Mouse (Mus musculus) CH12.LX (cell line): ENCODE results near the gene Svep1. TPM values are rescaled to one million over a fixed set of nuclear protein-coding genes. Genes with fewer than 3 reads are reported as not detected.

Experiments used
- DNase-seq: peaks from one replicate; pipeline ENCODE4 v3.0.0-alpha.2; 2013; ENCODE audit errors: extremely low read depth
- H3K27ac ChIP-seq: 2 replicates; pipeline ENCODE4 v1.5.1; 2012; ENCODE audit warnings: low read depth, mild to moderate bottlenecking, control low read depth, moderate library complexity; ENCODE audit not compliant: insufficient read depth
- H3K27me3 ChIP-seq: replicated peaks from 2 replicates; pipeline ENCODE3; 2012; ENCODE audit warnings: inconsistent platforms
- H3K36me3 ChIP-seq, 2 experiments: replicated peaks in 1 of 2; 2 replicates each; pipeline versions ENCODE3 to v1.6.1; 2012; ENCODE audit warnings: inconsistent platforms in 1 of 2, low read length in 1 of 2, mild to moderate bottlenecking in 1 of 2, mixed read lengths in 1 of 2, moderate library complexity in 1 of 2; ENCODE audit not compliant: control insufficient read depth in 1 of 2, insufficient read depth in 1 of 2
- H3K4me1 ChIP-seq, 2 experiments: 2 replicates each; pipeline ENCODE4 v1.6.1; 2012; ENCODE audit warnings: inconsistent platforms in 1 of 2, moderate library complexity in 1 of 2; ENCODE audit not compliant: insufficient read depth in 2 of 2, control insufficient read depth in 1 of 2
- H3K4me2 ChIP-seq: 2 replicates; pipeline ENCODE4 v1.6.1; 2012; ENCODE audit warnings: low read depth, mild to moderate bottlenecking, control low read depth; ENCODE audit not compliant: poor library complexity, insufficient read depth, severe bottlenecking
- H3K4me3 ChIP-seq, 3 experiments: fragments of 150-350 bp in 1 of 3; sonication (generic) in 1 of 3; replicated peaks in 1 of 3; 2 replicates each; pipeline versions ENCODE3 to v1.5.1; 2011 to 2012; ENCODE audit warnings: low read depth in 2 of 3, low read length in 2 of 3, mild to moderate bottlenecking in 2 of 3, moderate library complexity in 2 of 3, control low read depth in 1 of 3, improper control_type of control experiment in 1 of 3, inconsistent platforms in 1 of 3, mixed read lengths in 1 of 3; ENCODE audit not compliant: poor library complexity in 1 of 3
- H3K79me2 ChIP-seq: replicated peaks from 2 replicates; pipeline ENCODE4 v1.6.1; 2012; ENCODE audit warnings: mild to moderate bottlenecking, moderate library complexity; ENCODE audit not compliant: control insufficient read depth, poor library complexity, insufficient read depth, severe bottlenecking; ENCODE audit errors: extremely low read depth
- H3K9ac ChIP-seq: 2 replicates; pipeline ENCODE4 v1.6.1; 2012; ENCODE audit warnings: low read depth, mild to moderate bottlenecking, control low read depth, moderate library complexity; ENCODE audit not compliant: insufficient read depth
- H3K9me3 ChIP-seq: replicated peaks from 2 replicates; pipeline ENCODE3; 2012; ENCODE audit warnings: low read length, inconsistent platforms, mixed read lengths
- CHD1 ChIP-seq: IDR thresholded peaks from 2 replicates; pipeline ENCODE4 v1.6.1; 2012; ENCODE audit warnings: low read depth, low read length, improper control_type of control experiment, inconsistent platforms
- ELF1 ChIP-seq: IDR thresholded peaks from 2 replicates; pipeline ENCODE4 v1.6.1; 2014; ENCODE audit warnings: low read depth, mild to moderate bottlenecking, inconsistent platforms, low read length, improper control_type of control experiment
- EP300 ChIP-seq: IDR thresholded peaks from 2 replicates; pipeline ENCODE4 v1.6.1; 2011; ENCODE audit warnings: low read length, improper control_type of control experiment
- ETS1 ChIP-seq: conservative IDR thresholded peaks from 2 replicates; pipeline ENCODE4 v1.6.1; 2012; ENCODE audit warnings: low read depth, mild to moderate bottlenecking, inconsistent platforms, low read length, improper control_type of control experiment, moderate library complexity
- IRF4 ChIP-seq: IDR thresholded peaks from 2 replicates; pipeline ENCODE4 v1.6.1; 2014; ENCODE audit warnings: low read depth, mild to moderate bottlenecking, inconsistent platforms, low read length, improper control_type of control experiment
- JUND ChIP-seq: conservative IDR thresholded peaks from 2 replicates; pipeline ENCODE4 v1.6.1; 2011; ENCODE audit warnings: low read depth, low read length, improper control_type of control experiment
- KAT2A ChIP-seq: IDR thresholded peaks from 2 replicates; pipeline ENCODE4 v1.6.1; 2012; ENCODE audit warnings: low read length, improper control_type of control experiment, inconsistent platforms; ENCODE audit not compliant: insufficient replicate concordance
- MAFK ChIP-seq: IDR thresholded peaks from 2 replicates; pipeline ENCODE4 v1.6.1; 2011; ENCODE audit warnings: low read length, improper control_type of control experiment; ENCODE audit not compliant: insufficient replicate concordance
- MAZ ChIP-seq: IDR thresholded peaks from 2 replicates; pipeline ENCODE4 v1.6.1; 2012; ENCODE audit warnings: low read depth, mild to moderate bottlenecking, inconsistent platforms, low read length, improper control_type of control experiment, moderate library complexity
- MEF2A ChIP-seq: IDR thresholded peaks from 2 replicates; pipeline ENCODE4 v1.6.1; 2014; ENCODE audit warnings: low read depth, mild to moderate bottlenecking, inconsistent platforms, low read length, improper control_type of control experiment, borderline replicate concordance
- MXI1 ChIP-seq: IDR thresholded peaks from 2 replicates; pipeline ENCODE4 v1.6.1; 2011; ENCODE audit warnings: mild to moderate bottlenecking, low read depth, low read length, improper control_type of control experiment
- MYC ChIP-seq: IDR thresholded peaks from 2 replicates; pipeline ENCODE4 v1.6.1; 2011; ENCODE audit warnings: low read depth, mild to moderate bottlenecking, improper control_type of control experiment, low read length
- NELFE ChIP-seq: IDR thresholded peaks from 2 replicates; pipeline ENCODE4 v1.6.1; 2011; ENCODE audit warnings: low read depth, low read length, improper control_type of control experiment
- NRF1 ChIP-seq: IDR thresholded peaks from 2 replicates; pipeline ENCODE4 v1.6.1; 2014; ENCODE audit warnings: low read depth, mild to moderate bottlenecking, inconsistent platforms, low read length, improper control_type of control experiment, moderate library complexity
- PAX5 ChIP-seq: IDR thresholded peaks from 2 replicates; pipeline ENCODE4 v1.6.1; 2012; ENCODE audit warnings: low read length, inconsistent platforms, mixed read lengths
- SMC3 ChIP-seq: IDR thresholded peaks from 2 replicates; pipeline ENCODE4 v1.6.1; 2011; ENCODE audit warnings: low read depth, low read length, improper control_type of control experiment
- TCF12 ChIP-seq: IDR thresholded peaks from 2 replicates; pipeline ENCODE4 v1.6.1; 2014; ENCODE audit warnings: low read depth, mild to moderate bottlenecking, inconsistent platforms, low read length, improper control_type of control experiment
- UBTF ChIP-seq: IDR thresholded peaks from 2 replicates; pipeline ENCODE4 v1.6.1; 2012; ENCODE audit warnings: low read depth, mild to moderate bottlenecking, inconsistent platforms, low read length, improper control_type of control experiment, moderate library complexity
- ZKSCAN1 ChIP-seq: IDR thresholded peaks from 2 replicates; pipeline ENCODE4 v1.6.1; 2012; ENCODE audit warnings: low read depth, inconsistent platforms, low read length, improper control_type of control experiment, borderline replicate concordance
- ZMIZ1 ChIP-seq: IDR thresholded peaks from 2 replicates; pipeline ENCODE4 v1.6.1; 2012; ENCODE audit warnings: low read depth, mild to moderate bottlenecking, inconsistent platforms, low read length, improper control_type of control experiment
- ZNF384 ChIP-seq: IDR thresholded peaks from 2 replicates; pipeline ENCODE4 v1.6.1; 2012; ENCODE audit warnings: low read depth, low read length, improper control_type of control experiment, inconsistent platforms
- dilution Hi-C: fragments of 300-500 bp; cut with MboI; formaldehyde crosslinking; loops from 2 replicates; pipeline ENCODE4 v1.14.3; 2020; ENCODE audit warnings: low sequenced_read_pairs; ENCODE audit not compliant: extremely low pct_unique_long_range_greater_than_20kb, extremely low pct_ligation_motif_present
- in situ Hi-C: fragments of 300-500 bp; cut with MboI; formaldehyde crosslinking; loops from 3 replicates; pipeline ENCODE4 v1.14.3; 2019; ENCODE audit warnings: low sequenced_read_pairs, low pct_ligation_motif_present, low pct_unique_long_range_greater_than_20kb, mixed read lengths
- polyA plus RNA-seq: library from polyadenylated mRNA; unstranded; fragments of >175 nt; gene quantifications from 2 replicates; pipeline ENCODE4 v1.2.1, GENCODE M21; 2012; ENCODE audit warnings: low read depth; ENCODE audit not compliant: insufficient read length
- total RNA-seq, 2 experiments: library from RNA; depleted of rRNA; stranded (reverse); fragments of 300-350 nt in 1 of 2; fragments of >200 nt in 1 of 2; gene quantifications; 2 replicates each; pipeline ENCODE4 v1.2.3; 2012 to 2014

Gene Svep1
- total and polyA plus RNA-seq, 3 experiments, result not detected

GRCm38 (mm10) chr4:58174435-58174987 lies 32.1 kb downstream of the Svep1 start:
- in situ Hi-C loops, result no loop called here
- Histone ChIP-seq H3K9ac (no peak overlapping the region), H3K27me3 (no peaks in the 10 kb centered on the region), H3K4me3 (no peak overlapping the region), H3K27ac (no peak overlapping the region), H3K79me2 (no peaks in the 10 kb centered on the region), H3K36me3 (no peaks in the 10 kb centered on the region), H3K4me1 (no peaks in the 10 kb centered on the region), H3K9me3 (no peaks in the 10 kb centered on the region), H3K4me2 (no peak overlapping the region)
- dilution Hi-C loops, result no loop called here
- TF ChIP-seq ZNF384 (no peak), MEF2A (no peak), NRF1 (no peak), MAFK (no peak), ZMIZ1 (no peak), UBTF (no peak), MAZ (no peak), MYC (no peak), SMC3 (no peak), KAT2A (no peak), PAX5 (no peak), IRF4 (no peak), EP300 (no peak), MXI1 (no peak), CHD1 (no peak), JUND (no peak), ELF1 (no peak)
- DNase-seq, result no peak

- no peak overlapping the region for H3K4me3 ChIP-seq
- H3K36me3 ChIP-seq, result no peaks in the 10 kb centered on the region
- TF ChIP-seq IRF4, result no peak
- no peak for TF ChIP-seq SMC3
- TF ChIP-seq MAZ, result no peak
- no peak for TF ChIP-seq TCF12
- no peak for TF ChIP-seq ZNF384
- no peak for TF ChIP-seq ZKSCAN1
- no peak for TF ChIP-seq NELFE
- TF ChIP-seq ETS1, result no peak
- TF ChIP-seq ZMIZ1, result no peak
- no peak overlapping the region for H3K4me2 ChIP-seq
- no peak overlapping the region for H3K27ac ChIP-seq
- dilution Hi-C loops, result no loop called here
- no peak for DNase-seq
- no peak overlapping the region for H3K9ac ChIP-seq
- H3K9me3 ChIP-seq, result no peaks in the 10 kb centered on the region
- no peaks in the 10 kb centered on the region for H3K4me1 ChIP-seq
- no peaks in the 10 kb centered on the region for H3K79me2 ChIP-seq
- in situ Hi-C loops, result no loop called here
- no peaks in the 10 kb centered on the region for H3K27me3 ChIP-seq
These were observed 33.3 kb downstream of the Svep1 start for GRCm38 (mm10) chr4:58173401-58173800.
